Comparison of ENCODE assay signal across 8 mouse cellular contexts in genomic region chr12:108794078-108794711, GRCm38 (mm10). TPM values are rescaled to one million over a fixed set of nuclear protein-coding genes. Genes with fewer than 3 reads are reported as not detected.
DNase-seq lines count a peak whose midpoint lies in the region; ATAC-seq lines count a peak whose summit lies in the region.

No protein-coding gene starts in this region.

- peak overlapping the region; percentile 100 for H3K27ac ChIP-seq in hindbrain, embryonic 12.5 days

- peak overlapping the region; percentile 97 for H3K9ac ChIP-seq in hindbrain, embryonic 12.5 days

- DNase-seq in NIH3T3 (ENCODE audit: low read depth), result peak; percentile 93
- peak; percentile 91 for DNase-seq in cerebellum, adult 9-11 months
- peak; percentile 57 to 76 for DNase-seq in frontal cortex, postnatal 10 days (ENCODE audit: low spot score in 2 of 2)
- DNase-seq in left cerebral cortex, adult 11 months (ENCODE audit: low spot score), result peak; percentile 66
- peak; percentile 88 for DNase-seq in lung, postnatal 36 days
- peak; percentile 86 for DNase-seq in retina, embryonic 14.5 days (ENCODE audit: low spot score)
- DNase-seq in thymus, postnatal 36 days, result peak; percentile 83 to 88

- no peaks in the 10 kb centered on the region for H3K36me3 ChIP-seq in hindbrain, embryonic 12.5 days

- WGBS in hindbrain, embryonic 12.5 days, result under 1% methylated on average over 69 of the region's 94 CpGs

- ATAC-seq in hindbrain, embryonic 12.5 days (ENCODE audit: low FRiP score), result peak; percentile 78

- H3K27me3 ChIP-seq in hindbrain, embryonic 12.5 days, result no peaks in the 10 kb centered on the region

- peak overlapping the region; percentile 99 for H3K4me3 ChIP-seq in hindbrain, embryonic 12.5 days

- peak overlapping the region; percentile 80 for H3K4me2 ChIP-seq in hindbrain, embryonic 12.5 days (replicated peaks)

- peaks cover 31% of the 10 kb centered on the region for H3K4me1 ChIP-seq in hindbrain, embryonic 12.5 days

- H3K9me3 ChIP-seq in hindbrain, embryonic 12.5 days (replicated peaks), result no peaks in the 10 kb centered on the region

RNA-seq across cellular contexts. Expression of gene Yy1, which starts 1.4 kb away (rescaled TPM):
- polyA plus RNA-seq in hindbrain, embryonic 12.5 days (2016; fragmentation: Nextera tagmentation; extraction: Ambion mirVana), result 16.2 and 18.3 TPM in 2 replicates

RNA-seq across cellular contexts. Expression of gene Slc25a29, which starts 41.5 kb away (rescaled TPM):
- polyA plus RNA-seq in hindbrain, embryonic 12.5 days (2016; fragmentation: Nextera tagmentation; extraction: Ambion mirVana), result 13.7 and 15.1 TPM in 2 replicates

RNA-seq across cellular contexts. Expression of gene Slc25a47, which starts 41.7 kb away (rescaled TPM):
- polyA plus RNA-seq in hindbrain, embryonic 12.5 days (2016; fragmentation: Nextera tagmentation; extraction: Ambion mirVana), result 10.3 and 11.1 TPM in 2 replicates

Comparison
In these comparisons a context has a peak if more than half of its experiments do, and no peak if none do; other contexts are left out.
1. Peak in every context shown above with its lines: DNase-seq, ATAC-seq, H3K4me3 ChIP-seq and H3K27ac ChIP-seq.